Mouse (Mus musculus): Measurements from ENCODE around the gene Pcx. TPM values are rescaled to one million over a fixed set of nuclear protein-coding genes. Genes with fewer than 3 reads are reported as not detected.

The Pcx gene
- 10 to 100 TPM; 46.8 to 50.8 TPM for total RNA-seq (2021)

DNA sequence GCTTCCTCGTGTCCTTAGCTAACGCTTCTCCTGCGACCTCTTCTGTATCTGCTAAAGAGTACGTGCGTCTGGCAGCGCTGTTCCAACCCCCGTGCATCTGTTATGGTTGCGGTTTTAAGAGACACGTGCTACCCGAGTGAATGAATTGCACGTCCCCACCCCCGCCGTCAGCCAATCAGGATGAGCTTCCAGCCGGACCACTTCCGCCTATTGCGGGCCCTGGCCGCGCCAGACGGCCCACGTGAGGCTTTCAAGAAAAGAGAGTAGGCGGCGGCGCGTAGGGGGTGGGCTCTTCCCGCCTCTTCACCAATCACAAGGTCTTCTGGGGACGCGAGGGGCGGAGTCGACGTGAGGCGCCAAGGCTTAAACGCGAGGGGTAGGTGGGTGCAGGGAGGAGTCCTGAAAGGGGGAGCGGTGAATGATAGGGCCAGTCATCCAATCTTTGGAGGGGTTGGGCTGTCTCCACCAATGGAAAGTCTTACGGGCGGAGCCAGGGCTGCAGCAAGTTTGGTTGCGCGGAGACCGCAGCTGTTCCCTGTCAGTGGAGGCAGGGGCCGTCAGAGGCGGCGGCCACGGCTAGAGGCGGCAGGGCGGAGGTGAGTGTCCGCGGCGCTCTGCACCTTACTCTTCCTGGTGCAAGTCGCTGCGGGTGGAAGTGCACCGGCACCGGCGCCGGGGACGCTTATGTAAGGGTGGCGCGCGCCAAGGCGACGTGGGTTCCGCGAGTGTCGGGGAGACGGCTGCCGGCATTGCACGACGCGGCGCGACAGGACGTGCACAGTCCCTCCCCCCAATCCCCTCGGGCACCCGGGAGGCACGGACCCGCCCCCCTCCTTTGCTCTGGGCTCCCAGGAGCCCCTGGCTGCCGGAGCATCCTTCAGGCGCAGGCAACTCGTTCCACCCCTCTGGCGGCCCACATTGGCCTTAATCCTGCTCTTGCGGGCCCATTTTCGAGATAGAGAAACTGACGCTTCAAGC, at the start of gene Pcx:
Gene Pcx, plus strand, starts transcription at position 487 of the 978 bp plus-strand sequence.
- DNase-seq (ENCODE audit: extremely low spot score in 1 of 2, low spot score in 2 of 2) = peak; percentile 99
- intact Hi-C loops (cut with DNase I) = no loop called here

- intact Hi-C loops (cut with DNase I) = no loop called here
- no peak for DNase-seq (ENCODE audit: extremely low spot score in 1 of 2, low spot score in 2 of 2)
These were observed 48.3 kb upstream of the Pcx start for GRCm38 (mm10) chr19:4461981-4462380.

- intact Hi-C loops (cut with DNase I) = no loop called here
These were observed 45.6 kb upstream of the Pcx start for GRCm38 (mm10) chr19:4464666-4465065.

DNA sequence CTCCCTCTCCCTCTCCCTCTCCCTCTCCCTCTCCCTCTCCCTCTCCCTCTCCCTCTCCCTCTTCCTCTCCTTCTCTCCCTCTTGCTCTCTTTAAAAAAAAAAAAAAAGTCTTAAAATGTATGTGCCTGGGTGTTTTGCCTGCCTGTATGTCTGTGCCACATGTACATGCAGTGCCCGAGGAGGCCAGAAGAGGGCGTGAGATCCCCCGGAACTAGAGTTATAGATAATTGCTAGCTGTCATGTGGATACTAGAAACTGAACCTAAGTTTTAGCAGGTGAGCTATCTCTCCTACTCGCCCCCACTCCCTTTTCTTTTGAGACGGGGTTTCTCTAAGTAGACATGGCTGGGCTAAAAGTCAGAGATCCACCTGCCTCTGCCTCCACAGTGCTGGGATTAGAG, 41.9 kb upstream of the Pcx start:
- intact Hi-C loops (cut with DNase I) = no loop called here
- DNase-seq (ENCODE audit: extremely low spot score in 1 of 2, low spot score in 2 of 2) = no peak

More at GRCm38 (mm10) chr19:4464666-4465065, 45.6 kb upstream of the Pcx start:
- DNase-seq (ENCODE audit: extremely low spot score in 1 of 2, low spot score in 2 of 2) = no peak

GRCm38 (mm10) chr19:4473549-4473948, 36.7 kb upstream of the Pcx start:
- intact Hi-C loops (cut with DNase I) = no loop called here
- no peak for DNase-seq (ENCODE audit: extremely low spot score in 1 of 2, low spot score in 2 of 2)

DNA sequence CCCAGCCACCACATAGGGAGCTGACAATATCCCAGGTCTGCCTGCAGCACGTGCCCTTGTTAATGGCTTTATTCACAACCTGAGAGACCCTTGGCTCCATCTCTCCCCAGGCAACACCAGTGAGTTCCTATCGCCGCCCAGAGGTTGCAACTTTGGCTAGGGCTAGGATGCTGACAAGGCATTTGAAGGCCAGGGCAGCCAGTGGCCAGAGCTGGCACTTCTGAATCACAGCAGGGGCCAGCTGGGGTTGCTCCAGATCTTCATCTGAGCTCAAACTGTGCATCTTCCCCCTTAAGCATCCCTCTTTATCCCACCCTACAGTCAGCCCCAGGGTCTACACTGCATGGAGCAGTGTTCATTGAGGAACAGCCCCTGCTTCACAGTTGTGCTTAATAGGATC, 35.5 kb upstream of the Pcx start:
- intact Hi-C loops (cut with DNase I) = no loop called here
- DNase-seq (ENCODE audit: extremely low spot score in 1 of 2, low spot score in 2 of 2) = no peak

GRCm38 (mm10) chr19:4475224-4475925, 34.9 kb upstream of the Pcx start:
- intact Hi-C loops (cut with DNase I) = no loop called here
- peak in 1 of 2 experiments; percentile 27 for DNase-seq (ENCODE audit: extremely low spot score in 1 of 2, low spot score in 2 of 2)

- intact Hi-C loops (cut with DNase I) = no loop called here
- DNase-seq (ENCODE audit: extremely low spot score in 1 of 2, low spot score in 2 of 2) = peak in 1 of 2 experiments; percentile 81
These were observed 33.5 kb upstream of the Pcx start for GRCm38 (mm10) chr19:4476601-4477257.

DNA sequence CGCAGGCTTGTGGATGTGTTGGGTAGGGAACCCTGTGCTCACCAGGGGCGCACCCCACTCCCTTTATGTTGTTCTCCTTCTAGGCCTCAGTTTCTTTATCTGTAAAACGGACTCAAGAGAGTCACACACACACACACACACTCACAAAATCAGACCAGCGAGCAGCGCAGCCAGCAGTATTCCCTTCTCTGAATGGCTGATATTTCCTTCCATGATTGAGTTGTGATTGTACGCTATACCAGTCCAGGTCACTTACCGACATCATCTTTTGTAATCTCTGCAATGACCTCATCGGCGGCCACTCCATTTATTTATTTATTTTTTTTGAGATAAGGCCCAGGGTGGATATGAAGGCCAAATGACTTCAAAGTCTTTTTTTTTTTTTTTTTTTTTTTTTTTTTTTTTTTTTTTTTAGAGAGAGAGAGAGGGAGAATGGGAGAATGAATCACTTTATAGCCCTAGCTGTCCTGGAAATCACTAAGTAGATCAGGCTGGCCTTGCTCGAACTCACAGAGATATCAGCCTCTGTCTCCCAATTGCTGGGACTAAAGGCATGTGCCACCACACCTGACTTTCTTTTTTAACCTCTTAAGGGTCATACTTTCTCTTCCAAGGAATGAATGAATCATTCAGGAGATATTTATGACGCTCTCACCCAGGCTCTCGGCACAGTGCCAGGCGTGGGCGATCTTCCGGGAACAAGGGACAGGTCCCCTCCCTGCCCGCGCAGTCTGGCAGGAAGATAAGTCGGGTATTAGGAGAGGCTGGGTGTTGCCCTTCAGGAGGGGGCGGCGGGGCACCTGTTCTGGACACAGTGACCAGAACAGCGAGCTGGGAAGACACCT, 32.7 kb upstream of the Pcx start, which contains the start of gene Syt12:
Gene Syt12, minus strand, starts transcription at position 103 of the 845 bp plus-strand sequence.
- intact Hi-C loops (cut with DNase I) = no loop called here
- DNase-seq (ENCODE audit: extremely low spot score in 1 of 2, low spot score in 2 of 2) = peak in 1 of 2 experiments; percentile 80

- DNase-seq (ENCODE audit: extremely low spot score in 1 of 2, low spot score in 2 of 2) = no peak
- intact Hi-C loops (cut with DNase I) = no loop called here
These were observed 32.1 kb upstream of the Pcx start for GRCm38 (mm10) chr19:4478190-4478516.

DNA sequence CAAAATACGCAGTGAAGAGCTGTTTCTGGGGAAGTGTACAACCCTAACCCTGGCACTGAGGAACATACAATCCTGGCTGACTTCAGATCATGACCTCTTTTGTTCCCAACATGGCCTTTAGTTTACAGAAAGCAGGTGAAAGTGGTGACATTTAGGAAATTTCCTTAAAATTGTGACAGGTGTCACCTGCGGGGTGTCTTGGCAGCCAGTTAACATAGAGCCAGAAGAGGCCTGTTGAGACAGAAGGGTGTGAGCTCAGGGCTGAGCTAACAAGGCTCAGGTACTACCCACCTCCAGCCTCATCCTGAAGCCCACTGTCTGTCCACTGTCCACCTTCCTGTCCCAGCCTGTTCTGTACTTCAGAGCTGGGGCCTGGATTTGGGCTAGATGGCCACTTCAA, 30.2 kb upstream of the Pcx start:
- no peak for DNase-seq (ENCODE audit: extremely low spot score in 1 of 2, low spot score in 2 of 2)
- intact Hi-C loops (cut with DNase I) = no loop called here

DNA sequence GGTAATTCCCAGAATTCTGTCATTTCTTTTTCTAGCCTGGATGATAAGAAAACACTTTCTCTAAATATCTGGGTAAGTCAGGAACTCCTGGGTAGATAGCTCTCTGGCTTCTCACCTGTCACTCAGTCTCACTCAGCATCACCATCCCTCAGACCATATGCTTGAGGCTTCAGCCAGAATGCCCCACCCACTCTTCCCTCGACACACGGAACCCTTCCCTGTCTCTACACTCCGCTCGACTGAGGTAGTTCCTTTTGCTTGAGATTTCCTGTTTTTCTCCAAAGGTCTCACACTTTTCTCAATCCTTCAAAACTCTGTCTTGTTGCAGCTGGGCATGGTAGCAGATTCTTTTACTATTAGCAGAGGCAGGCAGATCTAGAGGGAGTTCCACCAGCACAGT, 28.9 kb upstream of the Pcx start:
- DNase-seq (ENCODE audit: extremely low spot score in 1 of 2, low spot score in 2 of 2) = no peak
- intact Hi-C loops (cut with DNase I) = no loop called here

DNA sequence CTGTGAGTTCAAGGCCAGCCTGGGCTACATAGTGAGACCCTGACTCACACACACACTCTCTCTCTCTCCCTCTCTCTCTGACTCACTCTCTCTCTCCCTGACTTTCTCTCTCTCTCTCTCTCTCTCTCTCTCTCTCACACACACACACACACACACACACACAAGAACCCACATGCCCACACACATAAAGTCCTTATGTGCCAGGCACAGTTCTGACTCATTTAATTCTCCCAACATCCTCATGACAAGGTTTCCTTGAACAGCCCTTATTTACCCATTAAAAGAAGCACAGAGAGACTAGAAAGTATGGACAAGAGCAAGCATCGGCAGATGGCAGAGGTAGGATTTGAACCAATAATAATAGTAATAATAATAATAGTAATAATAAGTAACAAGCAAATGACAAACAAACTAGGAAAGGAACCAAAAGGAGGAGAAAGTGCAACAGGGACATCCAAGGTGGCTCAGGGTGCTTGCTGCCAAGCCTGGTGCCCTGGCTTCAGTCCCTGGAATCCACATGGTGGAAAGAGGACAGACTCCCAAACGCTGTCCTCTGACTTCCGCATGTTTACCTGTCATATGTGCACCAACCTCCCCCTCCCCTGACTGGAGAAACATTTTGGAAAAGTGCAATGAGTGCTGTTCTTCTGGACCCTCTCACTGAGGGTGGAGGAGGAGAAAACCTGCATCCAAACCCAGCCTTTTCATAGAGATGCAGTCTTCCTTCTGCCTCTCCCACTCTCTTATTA, 28.0 kb upstream of the Pcx start:
- intact Hi-C loops (cut with DNase I) = no loop called here
- no peak for DNase-seq (ENCODE audit: extremely low spot score in 1 of 2, low spot score in 2 of 2)

GRCm38 (mm10) chr19:4485006-4485405, 25.3 kb upstream of the Pcx start:
- intact Hi-C loops (cut with DNase I) = no loop called here
- DNase-seq (ENCODE audit: extremely low spot score in 1 of 2, low spot score in 2 of 2) = no peak

DNA sequence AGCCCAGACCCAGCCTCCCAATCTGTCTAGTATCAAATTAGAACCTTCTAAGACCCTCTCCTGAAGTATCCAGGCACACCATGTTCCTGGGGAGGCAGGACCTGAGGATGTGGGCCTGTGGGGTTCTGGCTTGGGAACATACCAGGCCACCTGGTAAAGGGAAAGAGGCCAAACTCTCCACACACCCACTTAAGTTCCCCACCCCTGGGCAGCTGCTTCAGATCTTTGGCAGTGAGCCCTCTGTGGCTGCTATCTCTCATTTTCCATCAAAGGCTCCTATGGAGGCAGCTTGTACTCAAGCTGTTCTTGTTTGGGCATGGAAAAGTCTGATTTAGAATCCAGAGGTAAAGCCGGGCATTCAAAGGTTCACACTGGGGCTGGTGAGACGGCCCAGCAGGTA, 22.4 kb upstream of the Pcx start:
- peak in 1 of 2 experiments; percentile 39 for DNase-seq (ENCODE audit: extremely low spot score in 1 of 2, low spot score in 2 of 2)
- intact Hi-C loops (cut with DNase I) = no loop called here

GRCm38 (mm10) chr19:4491080-4491695, 19.1 kb upstream of the Pcx start:
- intact Hi-C loops (cut with DNase I) = no loop called here
- DNase-seq (ENCODE audit: extremely low spot score in 1 of 2, low spot score in 2 of 2) = peak in 1 of 2 experiments; percentile 59

DNA sequence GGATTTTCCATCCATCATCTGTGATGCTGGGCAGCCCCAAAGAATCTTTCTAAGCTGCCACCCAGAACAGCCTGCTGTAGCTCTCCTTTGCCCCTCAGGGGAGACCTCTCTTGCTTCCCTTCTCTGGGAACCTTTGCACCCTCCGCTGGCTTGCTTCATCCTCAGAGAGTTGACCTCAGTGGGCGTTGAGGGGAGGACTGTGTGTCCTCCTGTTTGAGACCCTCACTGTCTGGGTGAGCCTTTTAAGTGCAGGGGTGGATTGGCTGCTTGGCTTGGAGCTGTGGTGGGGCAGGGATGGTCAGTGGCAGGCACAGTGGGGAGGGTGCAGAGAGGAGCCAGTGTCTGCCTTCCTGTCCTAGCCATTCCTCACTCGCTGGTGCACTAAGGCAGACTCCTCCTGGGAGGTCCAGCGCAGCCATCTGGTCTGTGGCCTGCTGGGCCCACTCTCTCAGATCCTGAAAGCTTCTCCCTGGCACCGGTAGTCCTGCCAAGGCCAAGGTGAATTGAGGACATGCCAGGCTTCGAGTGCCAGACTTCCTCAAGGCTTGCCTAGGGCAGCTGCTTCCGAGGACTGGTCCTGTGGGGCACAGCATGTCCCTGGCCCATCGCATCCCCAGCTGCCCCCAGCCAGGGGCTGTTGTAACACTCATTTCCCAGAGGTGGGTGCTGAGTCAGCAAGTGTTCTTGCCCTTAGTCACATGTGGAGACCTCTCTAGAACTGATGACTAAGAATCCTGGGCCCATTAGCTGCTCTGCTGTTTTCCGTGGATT, 17.6 kb upstream of the Pcx start:
- DNase-seq (ENCODE audit: extremely low spot score in 1 of 2, low spot score in 2 of 2) = peak; percentile 59 to 64
- intact Hi-C loops (cut with DNase I) = no loop called here
